Mouse (Mus musculus) left cerebral cortex, postnatal 36 days (tissue): Measurements from ENCODE around the gene Samsn1. TPM values are rescaled to one million over a fixed set of nuclear protein-coding genes. Genes with fewer than 3 reads are reported as not detected.

Experiments used
- DNase-seq, 2 experiments: peaks; one replicate each; pipeline ENCODE4 v3.0.0; 2021 to 2022; ENCODE audit warnings: low spot score in 2 of 2, mixed read lengths in 1 of 2
- intact Hi-C: fragments of 180-260 bp; cut with DNase I; formaldehyde crosslinking; loops from one replicate; pipeline ENCODE4 v1.15.1; 2025
- total RNA-seq, 2 experiments: library from RNA; stranded (reverse); gene quantifications; 2 replicates each; pipeline ENCODE4 v1.2.3; 2021

The Samsn1 gene
- total RNA-seq, 2 experiments from 2014 or later, result 2.2 to 2.5 TPM

DNA sequence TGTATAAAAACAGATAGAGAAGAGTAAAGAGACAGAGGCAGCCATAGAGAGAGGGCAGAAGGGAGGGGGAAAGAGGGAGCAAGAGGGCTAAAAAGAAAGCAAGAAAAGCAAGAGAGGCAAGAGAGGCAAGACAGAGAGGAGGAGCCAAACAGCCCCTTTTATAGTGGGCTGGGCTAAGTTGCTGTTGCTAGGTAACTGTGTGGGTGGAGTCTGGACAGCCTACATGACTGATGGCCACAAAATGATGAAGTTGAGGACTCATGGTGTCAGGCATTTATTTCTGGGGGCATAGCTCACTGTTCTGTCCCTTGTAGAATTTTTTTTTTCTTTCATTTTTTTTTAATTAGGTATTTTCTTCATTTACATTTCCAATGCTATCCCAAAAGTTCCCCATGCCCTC is 195.6 kb downstream of the Samsn1 start:
- DNase-seq, result no peak
- intact Hi-C loops, result no loop called here

DNA sequence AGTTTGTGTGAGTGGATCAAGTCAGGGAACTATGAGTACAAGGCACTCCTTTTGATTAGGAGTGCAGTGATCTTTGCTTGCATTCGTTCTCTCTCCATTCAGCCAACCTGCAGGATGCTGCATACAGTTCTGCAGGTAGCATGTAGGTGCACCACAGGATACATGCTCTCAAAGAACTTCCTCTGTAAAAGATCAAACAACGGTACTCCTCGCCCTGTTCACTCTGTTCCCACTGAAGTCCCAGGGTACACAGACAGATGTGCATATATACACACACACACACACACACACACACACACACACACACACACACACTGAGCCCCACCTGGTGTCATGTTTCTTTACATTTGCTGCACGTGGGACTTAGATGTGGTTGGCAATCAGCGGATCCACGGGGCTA is 198.9 kb downstream of the Samsn1 start:
- no peak for DNase-seq
- intact Hi-C loops, result no loop called here

DNA sequence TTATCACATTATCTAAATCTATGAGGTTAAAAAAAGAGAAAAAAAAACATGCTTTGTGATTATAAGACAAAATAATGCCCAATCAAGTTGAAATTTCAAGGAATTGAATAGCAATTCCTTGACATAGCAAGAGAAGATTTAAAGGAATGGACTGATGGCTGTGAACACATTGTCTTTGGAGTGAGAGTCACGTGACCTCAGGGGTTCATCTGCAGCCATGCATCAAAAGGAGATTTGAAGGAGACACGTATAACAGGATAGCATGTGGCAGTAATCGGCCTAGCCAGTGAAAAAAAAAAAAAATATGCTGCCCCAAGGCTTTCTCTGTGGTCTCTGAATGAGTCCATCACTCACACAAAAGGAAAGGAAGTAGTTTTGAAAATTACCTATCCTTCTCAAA is 201.1 kb downstream of the Samsn1 start:
- intact Hi-C loops, result no loop called here
- DNase-seq, result no peak
